Mouse (Mus musculus): ENCODE data around the gene Cdyl. TPM values are rescaled to one million over a fixed set of nuclear protein-coding genes. Genes with fewer than 3 reads are reported as not detected.

The Cdyl gene
- total and polyA plus RNA-seq, 3 experiments: 36.3 to 104 (median 47.9) TPM

GRCm38 (mm10) chr13:35784281-35784680 is 124.6 kb downstream of the Cdyl start:
- H3K36me3 ChIP-seq (replicated peaks): peaks cover 51% of the 10 kb centered on the region
- H3K4me1 ChIP-seq (ENCODE audit: insufficient read depth, low read depth, low read length): peaks cover 75% of the 10 kb centered on the region
- H3K4me3 ChIP-seq (ENCODE audit: low read depth, low read length): no peak overlapping the region
- H3K9me3 ChIP-seq (replicated peaks): no peaks in the 10 kb centered on the region
- H3K27me3 ChIP-seq (ENCODE audit: insufficient read depth, low read length): no peaks in the 10 kb centered on the region
- ATAC-seq (ENCODE audit: extremely low read depth, insufficient number of reproducible peaks, low FRiP score, poor library complexity, severe bottlenecking) (no peak), DNase-seq (ENCODE audit: low spot score) (no peak)
- no peak for TF ChIP-seq CTCF (IDR thresholded peaks at IDR 0.05; ENCODE audit: low read depth, low read length)
- TF ChIP-seq GATA2 (IDR thresholded peaks at IDR 0.05; ENCODE audit: borderline replicate concordance, low read depth, low read length): no peak
- no peak for TF ChIP-seq TAL1 (conservative IDR thresholded peaks at IDR 0.05; ENCODE audit: low read depth, low read length)
- TF ChIP-seq GATA1 (IDR thresholded peaks at IDR 0.05; ENCODE audit: borderline replicate concordance, low read length): no peak
- TF ChIP-seq POLR2AphosphoS5 (IDR thresholded peaks at IDR 0.05; ENCODE audit: insufficient replicate concordance, low read depth, low read length): no peak

GRCm38 (mm10) chr13:35785330-35785939 is 125.8 kb downstream of the Cdyl start:
- Histone ChIP-seq H3K36me3 (replicated peaks) (peaks cover 54% of the 10 kb centered on the region), H3K9me3 (replicated peaks) (no peaks in the 10 kb centered on the region), H3K4me1 (ENCODE audit: insufficient read depth, low read depth, low read length) (peaks cover 75% of the 10 kb centered on the region), H3K4me3 (ENCODE audit: low read depth, low read length) (no peak overlapping the region), H3K27me3 (ENCODE audit: insufficient read depth, low read length) (no peaks in the 10 kb centered on the region)
- no peak for DNase-seq (ENCODE audit: low spot score)
- ATAC-seq (ENCODE audit: extremely low read depth, insufficient number of reproducible peaks, low FRiP score, poor library complexity, severe bottlenecking): no peak
- TF ChIP-seq GATA2 (IDR thresholded peaks at IDR 0.05; ENCODE audit: borderline replicate concordance, low read depth, low read length) (no peak), TAL1 (conservative IDR thresholded peaks at IDR 0.05; ENCODE audit: low read depth, low read length) (no peak), CTCF (IDR thresholded peaks at IDR 0.05; ENCODE audit: low read depth, low read length) (no peak), POLR2AphosphoS5 (IDR thresholded peaks at IDR 0.05; ENCODE audit: insufficient replicate concordance, low read depth, low read length) (no peak), GATA1 (IDR thresholded peaks at IDR 0.05; ENCODE audit: borderline replicate concordance, low read length) (no peak)

GRCm38 (mm10) chr13:35786726-35787399 is 127.2 kb downstream of the Cdyl start:
- Histone ChIP-seq H3K27me3 (ENCODE audit: insufficient read depth, low read length) (no peaks in the 10 kb centered on the region), H3K9me3 (replicated peaks) (no peaks in the 10 kb centered on the region), H3K4me1 (ENCODE audit: insufficient read depth, low read depth, low read length) (peaks cover 71% of the 10 kb centered on the region), H3K36me3 (replicated peaks) (peaks cover 61% of the 10 kb centered on the region), H3K4me3 (ENCODE audit: low read depth, low read length) (no peak overlapping the region)
- ATAC-seq (ENCODE audit: extremely low read depth, insufficient number of reproducible peaks, low FRiP score, poor library complexity, severe bottlenecking) (no peak; the same call in 1 of the 2 replicates), DNase-seq (ENCODE audit: low spot score) (no peak)
- no peak for TF ChIP-seq TAL1 (conservative IDR thresholded peaks at IDR 0.05; ENCODE audit: low read depth, low read length)
- no peak for TF ChIP-seq GATA2 (IDR thresholded peaks at IDR 0.05; ENCODE audit: borderline replicate concordance, low read depth, low read length)
- TF ChIP-seq CTCF (IDR thresholded peaks at IDR 0.05; ENCODE audit: low read depth, low read length): no peak
- no peak for TF ChIP-seq POLR2AphosphoS5 (IDR thresholded peaks at IDR 0.05; ENCODE audit: insufficient replicate concordance, low read depth, low read length)
- no peak for TF ChIP-seq GATA1 (IDR thresholded peaks at IDR 0.05; ENCODE audit: borderline replicate concordance, low read length)

- ATAC-seq (ENCODE audit: extremely low read depth, insufficient number of reproducible peaks, low FRiP score, poor library complexity, severe bottlenecking) (no peak), DNase-seq (ENCODE audit: low spot score) (no peak)
- Histone ChIP-seq H3K4me3 (ENCODE audit: low read depth, low read length) (no peak overlapping the region), H3K4me1 (ENCODE audit: insufficient read depth, low read depth, low read length) (peaks cover 68% of the 10 kb centered on the region), H3K27me3 (ENCODE audit: insufficient read depth, low read length) (no peaks in the 10 kb centered on the region), H3K9me3 (replicated peaks) (no peaks in the 10 kb centered on the region), H3K36me3 (replicated peaks) (peaks cover 63% of the 10 kb centered on the region)
- no peak for TF ChIP-seq GATA2 (IDR thresholded peaks at IDR 0.05; ENCODE audit: borderline replicate concordance, low read depth, low read length)
- TF ChIP-seq GATA1 (IDR thresholded peaks at IDR 0.05; ENCODE audit: borderline replicate concordance, low read length): no peak
- TF ChIP-seq TAL1 (conservative IDR thresholded peaks at IDR 0.05; ENCODE audit: low read depth, low read length): no peak
- TF ChIP-seq POLR2AphosphoS5 (IDR thresholded peaks at IDR 0.05; ENCODE audit: insufficient replicate concordance, low read depth, low read length): no peak
- no peak for TF ChIP-seq CTCF (IDR thresholded peaks at IDR 0.05; ENCODE audit: low read depth, low read length)
These were observed 129.9 kb downstream of the Cdyl start for GRCm38 (mm10) chr13:35789577-35789976.

GRCm38 (mm10) chr13:35790431-35790830 is 130.8 kb downstream of the Cdyl start:
- H3K27me3 ChIP-seq (ENCODE audit: insufficient read depth, low read length): no peaks in the 10 kb centered on the region
- ATAC-seq (ENCODE audit: extremely low read depth, insufficient number of reproducible peaks, low FRiP score, poor library complexity, severe bottlenecking) (no peak), DNase-seq (ENCODE audit: low spot score) (no peak)
- H3K36me3 ChIP-seq (replicated peaks): peaks cover 67% of the 10 kb centered on the region
- TF ChIP-seq TAL1 (conservative IDR thresholded peaks at IDR 0.05; ENCODE audit: low read depth, low read length) (no peak), POLR2AphosphoS5 (IDR thresholded peaks at IDR 0.05; ENCODE audit: insufficient replicate concordance, low read depth, low read length) (no peak), GATA2 (IDR thresholded peaks at IDR 0.05; ENCODE audit: borderline replicate concordance, low read depth, low read length) (no peak)
- H3K4me1 ChIP-seq (ENCODE audit: insufficient read depth, low read depth, low read length): peaks cover 73% of the 10 kb centered on the region
- no peak overlapping the region for H3K4me3 ChIP-seq (ENCODE audit: low read depth, low read length)
- H3K9me3 ChIP-seq (replicated peaks): no peaks in the 10 kb centered on the region

GRCm38 (mm10) chr13:35794309-35794708 is 134.7 kb downstream of the Cdyl start:
- H3K36me3 ChIP-seq (replicated peaks): peaks cover 90% of the 10 kb centered on the region
- DNase-seq (ENCODE audit: low spot score): no peak
- H3K4me1 ChIP-seq (ENCODE audit: insufficient read depth, low read depth, low read length): peaks cover 90% of the 10 kb centered on the region
- H3K9me3 ChIP-seq (replicated peaks): no peaks in the 10 kb centered on the region
- no peak for ATAC-seq (ENCODE audit: extremely low read depth, insufficient number of reproducible peaks, low FRiP score, poor library complexity, severe bottlenecking)
- peak overlapping the region; percentile 40; the same call in 1 of the 2 replicates for H3K4me3 ChIP-seq (ENCODE audit: low read depth, low read length)
- H3K27me3 ChIP-seq (ENCODE audit: insufficient read depth, low read length): no peaks in the 10 kb centered on the region
- no peak for TF ChIP-seq TAL1 (conservative IDR thresholded peaks at IDR 0.05; ENCODE audit: low read depth, low read length)
- no peak for TF ChIP-seq GATA2 (IDR thresholded peaks at IDR 0.05; ENCODE audit: borderline replicate concordance, low read depth, low read length)
- TF ChIP-seq POLR2AphosphoS5 (IDR thresholded peaks at IDR 0.05; ENCODE audit: insufficient replicate concordance, low read depth, low read length): no peak
- TF ChIP-seq CTCF (IDR thresholded peaks at IDR 0.05; ENCODE audit: low read depth, low read length): no peak
- TF ChIP-seq GATA1 (IDR thresholded peaks at IDR 0.05; ENCODE audit: borderline replicate concordance, low read length): no peak
